Mouse (Mus musculus): ENCODE results near the gene Tmem168.

Gene Tmem168

GRCm38 (mm10) chr6:13586154-13586553 lies 21.7 kb downstream of the Tmem168 start:
- DNase-seq (ENCODE audit: low spot score in 2 of 2): no peak

GRCm38 (mm10) chr6:13584788-13585187 lies 23.1 kb downstream of the Tmem168 start:
- DNase-seq (ENCODE audit: low spot score in 2 of 2): no peak

DNA sequence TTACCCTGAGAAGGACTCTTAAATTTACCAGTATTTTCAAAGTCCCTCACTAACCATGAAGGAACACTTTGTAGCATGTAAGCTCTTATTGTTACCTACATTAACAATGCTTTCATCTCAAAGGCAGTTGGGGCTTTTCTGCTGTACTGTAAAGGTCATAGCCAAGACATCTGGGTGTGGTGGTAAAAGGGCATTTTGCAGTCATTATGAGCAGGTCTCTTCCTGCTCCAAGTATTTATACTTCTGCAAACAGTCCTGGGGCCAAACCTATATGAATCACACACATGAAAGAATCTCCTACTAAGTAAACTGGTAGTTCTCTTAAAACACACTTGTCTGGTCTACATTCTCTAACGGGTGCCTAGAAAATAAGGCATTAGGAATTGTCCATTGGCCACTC lies 25.8 kb downstream of the Tmem168 start:
- DNase-seq (ENCODE audit: low spot score in 2 of 2): no peak

DNA sequence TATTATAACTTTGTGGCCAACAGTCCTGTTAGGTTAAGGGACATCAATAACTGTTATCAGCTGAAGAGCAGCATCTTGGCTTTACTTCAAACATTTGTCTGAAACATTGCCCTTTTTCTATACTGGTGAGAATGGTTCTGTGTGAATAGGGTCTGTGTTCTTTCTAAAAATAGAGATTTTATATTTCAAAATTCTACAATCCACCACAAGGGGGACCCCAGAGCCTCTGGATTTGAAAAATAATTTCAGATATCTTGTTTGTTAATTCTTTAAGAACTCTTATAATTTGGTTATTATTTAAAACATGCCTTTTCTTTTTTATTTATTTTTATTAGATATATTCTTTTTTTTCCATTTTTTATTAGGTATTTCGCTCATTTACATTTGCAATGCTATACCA lies 42.2 kb downstream of the Tmem168 start:
- no peak for DNase-seq (ENCODE audit: low spot score in 2 of 2)

DNA sequence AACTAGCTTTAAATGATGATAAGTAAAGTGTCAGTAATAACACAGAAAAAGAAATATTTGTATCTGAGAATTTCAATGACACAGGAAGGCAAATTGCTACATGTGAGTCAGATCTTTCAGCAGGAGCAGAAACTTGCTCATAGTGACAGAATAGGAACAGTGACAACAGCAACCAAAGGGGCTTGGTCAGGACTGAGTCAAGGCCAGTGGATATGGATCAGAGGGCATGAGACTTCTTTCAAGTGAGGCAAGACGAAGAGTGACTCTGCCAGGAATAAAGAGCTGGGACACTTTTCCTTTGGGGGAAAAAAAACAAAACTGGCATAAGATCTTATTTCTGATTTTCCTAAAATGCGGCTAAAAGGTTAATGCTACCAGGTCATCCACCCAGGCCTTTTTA lies 52.6 kb downstream of the Tmem168 start:
- no peak for DNase-seq (ENCODE audit: low spot score in 2 of 2)

GRCm38 (mm10) chr6:13541761-13542160 lies 66.1 kb downstream of the Tmem168 start:
- DNase-seq (ENCODE audit: low spot score in 2 of 2): peak in 1 of 2 experiments; percentile 16

DNA sequence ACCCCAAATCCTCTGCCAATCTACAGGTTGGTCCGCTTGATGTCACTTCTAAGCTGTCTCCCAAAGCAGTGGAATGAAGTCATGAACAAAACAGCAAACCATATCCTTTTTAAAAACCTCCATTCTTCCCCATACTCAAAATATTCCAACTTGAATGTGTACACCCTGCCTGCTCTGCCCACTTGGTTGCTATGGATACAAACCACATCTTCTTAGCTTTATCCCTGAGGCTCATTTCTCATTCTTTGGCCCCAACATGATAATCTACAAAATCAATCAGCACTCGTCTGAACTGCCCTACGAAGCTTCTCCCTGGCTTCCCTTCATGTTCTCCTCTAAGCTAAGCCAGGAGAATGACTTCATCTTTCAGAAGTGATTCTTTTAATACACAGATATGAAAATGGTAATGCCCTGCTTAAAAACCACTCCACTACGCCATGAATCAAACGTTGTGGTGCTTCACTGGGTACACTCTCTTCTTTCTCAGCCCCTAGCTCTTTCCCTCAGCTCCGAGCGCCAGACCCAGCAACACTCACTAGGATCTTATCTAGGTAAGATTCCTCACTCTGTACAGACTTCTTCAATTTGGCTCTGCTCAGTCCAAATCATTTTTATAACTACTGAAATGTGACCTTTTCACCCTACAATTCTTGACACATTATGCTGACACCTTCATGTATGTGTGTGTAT lies 70.5 kb downstream of the Tmem168 start:
- DNase-seq (ENCODE audit: low spot score in 2 of 2): no peak

All from left cerebral cortex, adult 9 months (tissue).